Mouse (Mus musculus) C2C12 (cell line): ENCODE measurements around the gene Fam71d.

Source experiments
- CTCF ChIP-seq: IDR thresholded peaks from one replicate; pipeline ENCODE4 v1.5.1; 2011; ENCODE audit not compliant: control insufficient read depth, insufficient read depth, insufficient read length
- MYOD1 ChIP-seq: IDR thresholded peaks from one replicate; pipeline ENCODE4 v1.6.1; 2011; ENCODE audit warnings: low read depth; ENCODE audit not compliant: control insufficient read depth, insufficient read length
- USF1 ChIP-seq: IDR thresholded peaks from one replicate; pipeline ENCODE4 v1.6.1; 2011; ENCODE audit warnings: low read depth, mild to moderate bottlenecking, control low read depth, moderate library complexity

DNA sequence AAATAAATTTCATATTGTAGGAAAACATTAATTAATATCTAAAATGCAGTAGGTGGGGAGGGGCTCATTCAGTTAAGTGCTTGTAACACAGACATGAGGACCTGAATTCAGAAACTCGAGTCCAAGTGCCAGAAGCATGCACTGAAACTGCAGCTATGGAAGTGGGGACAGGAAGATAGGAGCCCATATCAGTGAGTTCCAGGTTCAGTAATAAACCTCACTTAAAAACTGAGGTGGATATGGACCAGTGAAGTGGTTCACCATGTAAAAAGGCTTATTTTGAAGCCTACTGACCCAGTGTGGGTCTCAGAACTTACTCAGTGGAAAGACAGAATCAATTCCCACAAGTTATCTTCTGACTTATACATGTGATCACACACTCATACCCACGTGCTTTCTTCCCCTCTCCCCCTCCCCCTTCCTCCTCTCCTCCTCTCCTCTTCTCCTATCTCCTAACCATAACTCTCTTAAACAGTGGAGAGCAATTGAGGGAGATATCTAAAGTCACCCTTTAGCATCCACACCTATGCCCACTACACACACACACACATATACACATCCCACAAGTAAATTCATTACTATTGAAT is 31.5 kb upstream of the Fam71d start:
- TF ChIP-seq CTCF (no peak), MYOD1 (no peak), USF1 (no peak)
